Mouse (Mus musculus) Patski (cell line): ENCODE measurements around the gene Cnga3. TPM values are rescaled to one million over a fixed set of nuclear protein-coding genes. Genes with fewer than 3 reads are reported as not detected.

Source experiments
- ATAC-seq: fragments of 100-300 bp; one replicate; pipeline ENCODE4 v1.8.0; 2021
- CTCF ChIA-PET: fragments of 350-600 bp; sonication (Branson Sonifier 250); formaldehyde crosslinking; loops from one replicate; lab custom pipeline; 2022; ENCODE audit warnings: inconsistent platforms; lab: Charles Lee
- POLR2A ChIA-PET: fragments of 350-600 bp; sonication (Branson Sonifier 250); formaldehyde crosslinking; loops from one replicate; lab custom pipeline; 2022; ENCODE audit warnings: antibody characterized with exemption, inconsistent platforms; lab: Charles Lee
- DNase-seq: peaks from one replicate; pipeline ENCODE4 v3.0.0-alpha.2; 2011; ENCODE audit warnings: low read depth, low spot score
- H3K27me3 ChIP-seq: fragments of 371-371 bp; one replicate; pipeline ENCODE4 v1.5.1; 2021
- CTCF ChIP-seq: fragments of 100-300 bp; IDR thresholded peaks from one replicate; pipeline ENCODE4 v1.5.1; 2021
- in situ Hi-C: fragments of 300-500 bp; cut with MboI; formaldehyde crosslinking; loops from 3 replicates; pipeline ENCODE4 v1.11.1; 2018; ENCODE audit warnings: low pct_unique_long_range_greater_than_20kb, mixed read lengths
- polyA plus RNA-seq: library from polyadenylated mRNA; unstranded; gene quantifications from one replicate; pipeline ENCODE4 v1.2.3, GENCODE M21; 2021

The Cnga3 gene
- polyA plus RNA-seq, 1 experiment from 2014 or later = not detected

GRCm38 (mm10) chr1:37272464-37272863 lies 58.2 kb downstream of the Cnga3 start:
- ATAC-seq (no peak), DNase-seq (no peak)
- H3K27me3 ChIP-seq = peaks cover 29% of the 10 kb centered on the region
- CTCF ChIA-PET = interaction anchor here (0.7 to 1.9 kb wide), 10 partner anchors 8 to 364 kb away, joined by 3 to 6 read pairs (median 4); no protein-coding TSS in a partner anchor
- peak; percentile 80 for TF ChIP-seq CTCF
- POLR2A ChIA-PET = no interaction called here
- in situ Hi-C loops = loop anchor here (5.0 kb wide), 2 partner anchors 130 to 360 kb away; no protein-coding TSS in a partner anchor

- CTCF ChIA-PET = no interaction called here
- no peak for TF ChIP-seq CTCF
- no peak for ATAC-seq
- DNase-seq = no peak
- in situ Hi-C loops = no loop called here
- POLR2A ChIA-PET = no interaction called here
- no peaks in the 10 kb centered on the region for H3K27me3 ChIP-seq
These were observed 72.3 kb downstream of the Cnga3 start for GRCm38 (mm10) chr1:37286556-37286955.

GRCm38 (mm10) chr1:37287748-37288147 lies 73.5 kb downstream of the Cnga3 start:
- peaks cover 4% of the 10 kb centered on the region for H3K27me3 ChIP-seq
- in situ Hi-C loops = no loop called here
- no peak for ATAC-seq
- ChIA-PET POLR2A (no interaction called here), CTCF (no interaction called here)
- no peak for DNase-seq
- TF ChIP-seq CTCF = no peak

- ChIA-PET POLR2A (no interaction called here), CTCF (no interaction called here)
- ATAC-seq (no peak), DNase-seq (no peak)
- H3K27me3 ChIP-seq = peaks cover 4% of the 10 kb centered on the region
- TF ChIP-seq CTCF = no peak
- in situ Hi-C loops = no loop called here
These were observed 74.1 kb downstream of the Cnga3 start for GRCm38 (mm10) chr1:37288181-37288935.

GRCm38 (mm10) chr1:37288941-37289340 lies 74.7 kb downstream of the Cnga3 start:
- ATAC-seq (no peak), DNase-seq (no peak)
- CTCF ChIA-PET = no interaction called here
- in situ Hi-C loops = no loop called here
- H3K27me3 ChIP-seq = peaks cover 4% of the 10 kb centered on the region
- POLR2A ChIA-PET = no interaction called here
- no peak for TF ChIP-seq CTCF

GRCm38 (mm10) chr1:37296414-37296813 lies 82.2 kb downstream of the Cnga3 start:
- ChIA-PET POLR2A (no interaction called here), CTCF (interaction anchor here (1.2 kb wide), 1 partner anchor 8 kb away, joined by 3 read pairs; no protein-coding TSS in a partner anchor)
- no peak for DNase-seq
- ATAC-seq = no peak
- in situ Hi-C loops = no loop called here
- H3K27me3 ChIP-seq = peaks cover 17% of the 10 kb centered on the region
- TF ChIP-seq CTCF = no peak

- ChIA-PET CTCF (no interaction called here), POLR2A (no interaction called here)
- TF ChIP-seq CTCF = no peak
- ATAC-seq = no peak
- in situ Hi-C loops = no loop called here
- peaks cover 12% of the 10 kb centered on the region for H3K27me3 ChIP-seq
- DNase-seq = no peak
These were observed 84.7 kb downstream of the Cnga3 start for GRCm38 (mm10) chr1:37298904-37299303.

GRCm38 (mm10) chr1:37299540-37300491 lies 85.6 kb downstream of the Cnga3 start, which contains the start of gene Inpp4a:
TSS of gene Inpp4a (plus strand) at chr1:37299865.
- in situ Hi-C loops = no loop called here
- DNase-seq (peak; percentile 65), ATAC-seq (peak; percentile 91)
- H3K27me3 ChIP-seq = peaks cover 12% of the 10 kb centered on the region
- ChIA-PET CTCF (no interaction called here), POLR2A (no interaction called here)
- TF ChIP-seq CTCF = no peak

GRCm38 (mm10) chr1:37300650-37301049 lies 86.4 kb downstream of the Cnga3 start:
- ATAC-seq = no peak
- POLR2A ChIA-PET = no interaction called here
- CTCF ChIA-PET = interaction anchor here (1.2 kb wide), 1 partner anchor 101 kb away, joined by 3 read pairs; no protein-coding TSS in a partner anchor
- H3K27me3 ChIP-seq = peaks cover 12% of the 10 kb centered on the region
- no peak for TF ChIP-seq CTCF
- DNase-seq = no peak
- in situ Hi-C loops = no loop called here

GRCm38 (mm10) chr1:37302801-37303200 lies 88.6 kb downstream of the Cnga3 start:
- POLR2A ChIA-PET = interaction anchor here (0.6 kb wide), 1 partner anchor 528 kb away, joined by 4 read pairs; no protein-coding TSS in a partner anchor
- no peak for TF ChIP-seq CTCF
- DNase-seq = no peak
- ATAC-seq = no peak
- in situ Hi-C loops = no loop called here
- H3K27me3 ChIP-seq = peaks cover 4% of the 10 kb centered on the region
- CTCF ChIA-PET = no interaction called here
